Mouse (Mus musculus) thymus, adult 2 months (tissue): Measurements from ENCODE around the gene Tgm5. TPM values are rescaled to one million over a fixed set of nuclear protein-coding genes. Genes with fewer than 3 reads are reported as not detected.

Source experiments
- DNase-seq: peaks from one replicate; pipeline ENCODE4 v3.0.0; 2021
- H3K27ac ChIP-seq: fragments of 200-500 bp; 2 replicates; pipeline ENCODE4 v1.5.1; 2012; ENCODE audit warnings: low read length, control low read depth; ENCODE audit not compliant: control insufficient read depth, insufficient read depth
- H3K27me3 ChIP-seq: fragments of 200-500 bp; 2 replicates; pipeline ENCODE4 v1.6.1; 2012; ENCODE audit warnings: mild to moderate bottlenecking, low read length, moderate library complexity, mixed read lengths; ENCODE audit not compliant: control insufficient read depth, insufficient read depth
- H3K36me3 ChIP-seq: fragments of 200-500 bp; 2 replicates; pipeline ENCODE4 v1.6.1; 2012; ENCODE audit warnings: mild to moderate bottlenecking, low read length, moderate library complexity; ENCODE audit not compliant: control insufficient read depth, insufficient read depth
- H3K4me1 ChIP-seq: fragments of 200-500 bp; replicated peaks from 2 replicates; pipeline ENCODE4 v1.6.1; 2012; ENCODE audit warnings: low read length; ENCODE audit not compliant: control insufficient read depth, insufficient read depth
- H3K4me3 ChIP-seq: fragments of 200-500 bp; 2 replicates; pipeline ENCODE4 v1.5.1; 2012; ENCODE audit warnings: mild to moderate bottlenecking, low read length, control low read depth, moderate library complexity; ENCODE audit not compliant: control insufficient read depth, insufficient read depth
- CTCF ChIP-seq: fragments of 200-500 bp; IDR thresholded peaks from 2 replicates; pipeline ENCODE4 v1.5.1; 2012; ENCODE audit warnings: mild to moderate bottlenecking, control low read depth, low read length, moderate library complexity, borderline replicate concordance; ENCODE audit not compliant: control insufficient read depth, poor library complexity, insufficient read depth; ENCODE audit errors: extremely low read depth
- POLR2A ChIP-seq: fragments of 200-500 bp; IDR thresholded peaks from 2 replicates; pipeline ENCODE4 v1.6.1; 2012; ENCODE audit warnings: mild to moderate bottlenecking, low read length, control low read depth, moderate library complexity; ENCODE audit not compliant: control insufficient read depth, poor library complexity, insufficient read depth; ENCODE audit errors: extremely low read depth
- WGBS: fragments of 180-500 bp; shearing (Covaris S2); methylation state at CpG from one replicate; pipeline ENCODE4 v1.1.7; 2018; 5-methylcytosine and 5-hydroxymethylcytosine counted together
- polyA plus RNA-seq: library from polyadenylated mRNA; depleted of rRNA; stranded (reverse); fragments of >200 nt; gene quantifications from 2 replicates; pipeline ENCODE4 v1.2.3, GENCODE M21; 2012

Tgm5 gene
- polyA plus RNA-seq, 1 experiment = 0.49 TPM

DNA sequence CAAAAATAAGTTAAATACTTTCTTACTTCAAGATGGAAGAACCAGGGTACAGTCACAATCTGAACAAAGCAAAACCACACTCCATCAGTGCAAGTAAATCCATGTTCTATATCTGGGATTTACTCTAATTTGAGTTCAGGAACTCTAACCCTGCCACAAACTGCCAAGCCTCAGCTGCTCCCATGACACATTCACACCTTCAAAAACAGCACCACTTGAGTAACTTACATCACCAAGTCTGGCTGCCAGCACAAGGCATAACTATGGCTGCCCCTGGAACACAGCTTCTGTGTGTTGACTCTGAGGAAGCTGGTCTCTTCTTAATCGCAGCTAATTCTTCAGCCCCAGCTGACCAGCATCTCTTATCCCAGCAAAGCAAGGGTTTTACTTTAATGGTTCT is 68.5 kb downstream of the Tgm5 start:
- Histone ChIP-seq H3K27ac (no peak overlapping the region), H3K36me3 (peaks cover 50% of the 10 kb centered on the region), H3K4me3 (no peak overlapping the region), H3K4me1 (no peaks in the 10 kb centered on the region), H3K27me3 (no peaks in the 10 kb centered on the region)
- 97% methylated on average over 1 of the region's 1 CpGs for WGBS
- DNase-seq = no peak
- no peak for TF ChIP-seq POLR2A
- no peak for TF ChIP-seq CTCF

- no peaks in the 10 kb centered on the region for H3K4me1 ChIP-seq
- H3K36me3 ChIP-seq = peaks cover 50% of the 10 kb centered on the region
- 98% methylated on average over 9 of the region's 9 CpGs for WGBS
- TF ChIP-seq CTCF = no peak
- TF ChIP-seq POLR2A = no peak
- H3K27me3 ChIP-seq = no peaks in the 10 kb centered on the region
- no peak overlapping the region for H3K4me3 ChIP-seq
- H3K27ac ChIP-seq = no peak overlapping the region
- DNase-seq = no peak
These were observed 69.4 kb downstream of the Tgm5 start for GRCm38 (mm10) chr2:121016226-121016625.

DNA sequence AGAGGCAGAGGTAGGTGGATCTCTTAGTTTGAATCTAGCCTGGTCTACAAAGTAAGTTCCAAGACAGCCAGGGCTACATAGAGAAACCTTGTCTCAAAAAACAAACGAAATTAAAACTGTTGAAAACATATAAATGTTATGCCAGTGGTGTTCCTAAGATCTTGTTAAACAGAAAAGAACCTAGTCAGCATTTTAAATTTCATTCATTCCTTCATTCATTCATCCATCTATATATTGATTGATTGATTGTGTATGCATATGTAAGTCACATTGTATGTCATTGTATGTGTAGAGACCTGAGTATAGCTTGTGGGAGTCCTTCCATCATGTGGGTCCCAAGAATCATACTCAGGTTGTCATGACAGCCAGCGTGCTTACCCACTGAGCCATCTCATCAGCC is 70.1 kb downstream of the Tgm5 start:
- peaks cover 50% of the 10 kb centered on the region for H3K36me3 ChIP-seq
- H3K4me3 ChIP-seq = no peak overlapping the region
- no peak for DNase-seq
- TF ChIP-seq POLR2A = no peak
- no peak for TF ChIP-seq CTCF
- WGBS = 93% methylated on average over 2 of the region's 2 CpGs
- H3K27me3 ChIP-seq = no peaks in the 10 kb centered on the region
- H3K4me1 ChIP-seq = no peaks in the 10 kb centered on the region
- no peak overlapping the region for H3K27ac ChIP-seq

DNA sequence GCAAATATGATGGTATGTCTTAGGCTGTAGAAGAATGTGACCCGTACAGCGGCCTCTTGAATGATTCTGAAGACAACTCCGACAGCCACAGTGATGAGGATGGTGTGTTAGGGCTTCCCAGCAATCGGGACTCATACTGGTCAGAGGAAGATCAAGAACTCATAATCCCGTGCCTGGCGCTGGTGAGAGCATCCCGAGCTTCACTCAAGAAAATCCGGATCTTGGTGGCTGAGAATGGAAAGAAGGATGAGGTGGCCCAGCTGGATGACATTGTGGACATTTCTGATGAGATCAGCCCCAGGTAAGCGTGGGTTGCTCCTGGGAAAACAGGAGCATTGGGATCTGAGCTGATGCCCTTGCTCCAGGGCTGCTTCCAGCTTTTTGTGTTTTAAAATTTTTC is 73.0 kb downstream of the Tgm5 start:
- TF ChIP-seq CTCF (no peak), POLR2A (no peak)
- peaks cover 45% of the 10 kb centered on the region for H3K36me3 ChIP-seq
- WGBS = 97% methylated on average over 9 of the region's 9 CpGs

DNA sequence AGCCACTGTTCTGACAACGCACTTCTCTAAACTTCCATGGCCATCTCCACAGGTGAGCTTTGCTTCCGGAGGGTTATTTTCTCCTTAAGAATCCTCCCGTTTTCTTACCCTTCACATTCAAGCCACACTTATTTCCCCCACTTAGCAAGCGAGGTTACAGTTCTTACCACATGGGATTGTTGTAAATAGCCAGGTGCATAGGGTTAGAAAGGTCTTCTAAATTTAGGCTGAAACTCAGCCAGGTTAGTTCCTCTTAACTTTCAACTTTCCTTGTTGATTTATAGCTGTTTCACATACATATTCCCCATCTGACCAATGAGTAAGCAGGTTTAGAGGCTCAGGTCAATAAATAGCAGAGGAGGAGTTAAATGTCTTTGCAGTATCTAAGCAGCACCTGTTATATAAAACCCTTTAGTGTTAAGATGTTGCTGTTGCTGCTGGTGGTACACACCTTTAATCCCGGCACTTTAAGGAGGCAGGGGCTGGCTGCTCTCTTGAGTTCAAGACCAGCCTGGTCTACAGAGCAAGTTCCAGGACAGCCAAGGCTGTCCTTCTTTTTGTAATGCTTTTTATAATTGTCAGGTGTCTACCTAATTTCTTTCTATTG is 76.5 kb downstream of the Tgm5 start:
- no peak for DNase-seq
- WGBS = 16% methylated on average over 5 of the region's 5 CpGs
- no peaks in the 10 kb centered on the region for H3K27me3 ChIP-seq
- H3K27ac ChIP-seq = no peak overlapping the region; the same call in 1 of the 2 replicates
- peaks cover 2% of the 10 kb centered on the region; the same call in 1 of the 2 replicates for H3K4me1 ChIP-seq
- peak overlapping the region; percentile 76 for H3K4me3 ChIP-seq
- no peak for TF ChIP-seq POLR2A
- no peak for TF ChIP-seq CTCF
- peaks cover 16% of the 10 kb centered on the region for H3K36me3 ChIP-seq

More for the DNA sequence above, 73.0 kb downstream of the Tgm5 start:
- Histone ChIP-seq H3K4me1 (peaks cover 2% of the 10 kb centered on the region; the same call in 1 of the 2 replicates), H3K27ac (no peak overlapping the region), H3K4me3 (no peak overlapping the region), H3K27me3 (no peaks in the 10 kb centered on the region)
- DNase-seq = no peak

DNA sequence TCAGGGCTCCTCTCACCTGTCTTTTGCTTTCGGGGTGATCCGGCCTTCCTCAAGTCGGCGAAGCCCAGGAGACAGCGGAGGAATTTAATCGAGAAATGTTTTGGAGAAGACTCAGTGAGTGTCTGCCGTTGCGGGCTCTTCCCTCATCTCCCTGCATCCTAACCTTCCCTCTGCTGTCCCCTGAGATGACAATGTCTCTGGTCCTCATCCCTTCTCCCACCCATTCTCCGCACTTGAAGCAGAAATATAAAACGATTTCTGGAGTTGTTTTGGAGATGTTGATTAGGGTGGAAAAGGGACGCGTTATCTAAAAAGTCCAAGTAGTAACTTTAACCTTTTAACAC is 77.0 kb downstream of the Tgm5 start:
- H3K4me3 ChIP-seq = peak overlapping the region; percentile 76
- H3K27ac ChIP-seq = peak overlapping the region; percentile 15; the same call in 1 of the 2 replicates
- H3K27me3 ChIP-seq = no peaks in the 10 kb centered on the region
- peaks cover 2% of the 10 kb centered on the region; the same call in 1 of the 2 replicates for H3K4me1 ChIP-seq
- peaks cover 11% of the 10 kb centered on the region for H3K36me3 ChIP-seq
- DNase-seq = no peak
- under 1% methylated on average over 12 of the region's 12 CpGs for WGBS
- TF ChIP-seq POLR2A (no peak), CTCF (no peak)
